Mouse (Mus musculus): ENCODE data around the gene Ifna4. TPM values are rescaled to one million over a fixed set of nuclear protein-coding genes. Genes with fewer than 3 reads are reported as not detected.

The Ifna4 gene
- polyA plus RNA-seq, 1 experiment from 2014 or later: not detected

DNA sequence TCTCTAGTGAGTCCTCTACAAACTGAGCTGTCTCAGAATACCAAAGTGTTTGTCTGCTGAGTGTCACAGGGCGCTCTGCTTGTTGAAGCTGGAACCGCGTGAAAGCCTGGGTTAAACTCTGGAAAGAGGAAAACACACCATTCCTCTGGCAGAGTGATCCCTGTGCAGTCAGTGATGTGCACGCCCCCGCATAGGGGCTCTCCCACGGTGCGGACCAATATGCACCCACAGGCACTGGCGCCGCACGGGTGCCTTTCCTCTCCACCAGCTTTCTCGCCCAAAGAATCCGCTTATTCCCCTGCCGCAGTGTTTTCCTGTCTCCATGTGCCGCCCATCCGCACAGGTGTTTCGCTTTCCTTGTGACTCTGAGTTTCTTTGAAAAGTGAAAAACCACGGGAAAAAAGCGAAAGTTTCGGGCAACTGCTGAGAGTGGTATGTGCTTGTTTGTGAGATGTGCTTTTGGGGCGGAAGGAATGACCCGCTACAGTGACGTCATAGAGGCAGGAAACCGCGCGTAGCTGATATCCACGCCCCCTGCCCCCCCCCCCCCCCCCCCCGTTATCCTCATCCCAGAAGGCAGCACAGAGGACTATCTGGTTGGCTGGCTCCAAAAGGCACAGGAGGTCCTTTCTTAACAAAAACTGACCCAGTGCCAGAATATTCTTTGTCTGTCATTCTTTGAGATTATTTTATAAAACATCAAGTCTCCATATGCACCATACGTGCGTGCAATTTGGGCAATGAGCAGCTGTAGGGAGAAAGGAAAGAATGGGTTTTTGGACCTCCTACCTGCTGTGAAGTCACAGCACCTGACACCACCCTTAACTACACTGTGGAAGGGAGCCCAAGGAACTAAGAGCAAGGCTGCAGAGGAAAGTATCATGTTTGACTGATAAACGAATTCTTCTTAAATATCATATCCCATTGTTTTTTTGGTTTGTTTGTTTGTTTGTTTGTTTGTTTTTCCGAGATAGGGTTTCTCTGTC lies 26.6 kb downstream of the Ifna4 start:
- Histone ChIP-seq H3K9ac (peak overlapping the region; percentile 29; the same call in 1 of the 2 replicates), H3K9me3 (no peaks in the 10 kb centered on the region), H3K36me3 (no peaks in the 10 kb centered on the region), H3K4me3 (replicated peaks) (peak overlapping the region; percentile 53), H3K27ac (no peak overlapping the region), H3K27me3 (replicated peaks) (0 out of 2 replicates have a peak, but pooled peaks cover 5% of the 10 kb centered on the region), H3K4me2 (peak overlapping the region; percentile 84), H3K4me1 (peaks cover 7% of the 10 kb centered on the region; the same call in 1 of the 2 replicates)
- ATAC-seq (ENCODE audit: insufficient read depth, low FRiP score, low read depth): peak; percentile 49; the same call in 1 of the 2 replicates
- WGBS: 6% methylated on average over 31 of the region's 31 CpGs

DNA sequence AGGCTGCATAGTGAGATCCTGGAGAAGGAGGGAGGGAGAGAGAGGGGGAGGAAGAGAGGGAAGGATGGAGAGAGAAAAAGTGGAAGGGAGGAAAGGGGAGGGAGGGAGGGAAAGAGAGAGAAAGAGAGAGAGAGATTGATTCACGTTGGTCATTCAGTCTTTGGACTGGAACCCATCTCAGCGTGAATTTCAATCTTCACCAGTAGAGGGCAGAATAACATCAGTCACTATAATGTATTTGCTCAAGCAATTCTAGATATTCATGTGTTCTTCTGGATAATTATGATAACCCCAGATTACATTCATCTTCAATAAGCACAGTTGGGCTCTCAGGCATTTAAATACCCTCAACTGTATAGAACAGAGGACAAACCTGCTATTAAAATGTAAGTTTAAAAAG lies 31.0 kb downstream of the Ifna4 start:
- H3K4me2 ChIP-seq: no peak overlapping the region
- no peak for ATAC-seq (ENCODE audit: insufficient read depth, low FRiP score, low read depth)
- H3K4me3 ChIP-seq (replicated peaks): no peak overlapping the region
- no peak overlapping the region for H3K27ac ChIP-seq
- 0% methylated on average over 2 of the region's 2 CpGs for WGBS
- no peaks in the 10 kb centered on the region for H3K27me3 ChIP-seq (replicated peaks)
- H3K4me1 ChIP-seq: peaks cover 4% of the 10 kb centered on the region; the same call in 1 of the 2 replicates
- no peaks in the 10 kb centered on the region for H3K36me3 ChIP-seq
- no peaks in the 10 kb centered on the region for H3K9me3 ChIP-seq
- H3K9ac ChIP-seq: no peak overlapping the region

DNA sequence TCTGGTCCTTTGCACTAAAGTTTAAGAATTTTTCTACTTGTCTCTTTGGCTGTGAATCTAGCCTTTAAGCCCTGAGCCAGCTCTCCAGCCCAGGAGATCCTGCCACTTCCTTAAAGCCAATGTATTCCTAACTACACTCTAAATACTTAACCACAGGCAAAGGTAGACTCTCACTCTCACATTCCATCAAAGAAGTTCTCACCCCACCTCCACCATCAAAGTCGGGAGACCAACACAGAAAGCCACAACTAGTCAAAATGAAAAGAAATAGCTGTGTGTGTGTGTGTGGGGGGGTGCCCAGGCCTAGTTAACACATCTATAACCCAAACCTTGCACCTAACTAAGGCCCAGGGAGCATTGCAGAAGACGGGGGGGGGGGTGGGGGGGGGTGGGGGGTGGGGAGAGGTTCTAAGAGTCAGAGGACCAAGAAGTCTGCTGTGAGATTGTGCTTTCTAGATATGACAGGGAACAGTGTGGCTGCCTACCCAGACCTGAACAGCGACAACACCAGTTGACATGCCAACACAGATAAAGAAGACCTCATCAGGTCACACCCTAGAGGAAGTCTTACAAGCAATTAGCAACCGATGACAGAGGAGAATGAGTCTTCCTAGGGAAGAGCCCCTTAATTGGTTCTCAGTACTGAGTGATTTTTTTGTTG lies 33.9 kb downstream of the Ifna4 start:
- Histone ChIP-seq H3K4me1 (0 out of 2 replicates have a peak, but pooled peaks cover 2% of the 10 kb centered on the region), H3K27me3 (replicated peaks) (no peaks in the 10 kb centered on the region), H3K36me3 (no peaks in the 10 kb centered on the region), H3K9me3 (no peaks in the 10 kb centered on the region), H3K4me2 (no peak overlapping the region), H3K27ac (no peak overlapping the region), H3K9ac (no peak overlapping the region), H3K4me3 (replicated peaks) (no peak overlapping the region)
- WGBS: 70% methylated on average over 4 of the region's 4 CpGs
- ATAC-seq (ENCODE audit: insufficient read depth, low FRiP score, low read depth): no peak

DNA sequence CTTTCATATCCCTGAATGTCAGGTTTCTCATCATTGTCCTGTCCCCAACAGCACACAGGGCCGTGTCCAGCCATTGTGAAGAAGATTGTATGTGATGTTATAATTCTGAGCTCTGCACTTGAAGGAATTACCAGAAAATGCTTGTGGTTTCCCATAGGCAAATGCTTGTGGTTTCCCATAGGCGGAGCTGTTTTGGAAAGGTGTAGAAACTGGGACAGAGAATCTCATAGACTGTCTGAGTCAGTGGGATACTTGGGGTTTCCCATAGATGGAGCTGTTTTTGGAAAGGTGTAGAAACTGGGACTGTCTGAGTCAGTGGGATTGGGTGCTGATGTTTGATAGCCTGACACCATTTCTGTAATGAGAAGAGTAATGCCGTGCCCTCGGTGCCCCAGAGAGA lies 34.9 kb downstream of the Ifna4 start:
- no peak overlapping the region for H3K9ac ChIP-seq
- WGBS: 83% methylated on average over 4 of the region's 4 CpGs
- no peak for ATAC-seq (ENCODE audit: insufficient read depth, low FRiP score, low read depth)

DNA sequence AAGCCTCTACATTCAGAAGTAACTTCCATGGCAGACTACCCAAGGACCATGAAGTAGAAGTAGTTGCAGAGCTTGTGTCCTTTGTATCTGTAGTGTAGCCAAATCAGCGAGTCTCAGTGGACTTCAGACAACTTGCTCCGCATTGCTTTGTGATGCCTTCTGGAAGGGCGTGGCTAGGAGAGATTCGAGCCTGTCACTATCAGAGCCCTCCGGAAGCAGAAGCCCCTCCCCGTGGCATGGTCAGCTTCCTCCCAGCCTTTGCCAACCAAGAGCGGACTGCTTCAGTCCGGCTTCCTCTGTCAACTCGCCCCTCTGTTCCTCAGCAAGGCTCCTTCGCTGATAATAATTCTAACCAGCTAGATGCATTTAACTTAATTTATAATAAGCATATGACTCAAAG lies 36.6 kb downstream of the Ifna4 start:
- ATAC-seq (ENCODE audit: insufficient read depth, low FRiP score, low read depth): no peak
- H3K27ac ChIP-seq: no peak overlapping the region
- WGBS: 45% methylated on average over 10 of the region's 10 CpGs

More for the DNA sequence above, 34.9 kb downstream of the Ifna4 start:
- H3K4me2 ChIP-seq: no peak overlapping the region
- H3K36me3 ChIP-seq: no peaks in the 10 kb centered on the region
- H3K4me3 ChIP-seq (replicated peaks): no peak overlapping the region
- 0 out of 2 replicates have a peak, but pooled peaks cover 2% of the 10 kb centered on the region for H3K4me1 ChIP-seq
- H3K27ac ChIP-seq: no peak overlapping the region
- no peaks in the 10 kb centered on the region for H3K27me3 ChIP-seq (replicated peaks)
- H3K9me3 ChIP-seq: no peaks in the 10 kb centered on the region

DNA sequence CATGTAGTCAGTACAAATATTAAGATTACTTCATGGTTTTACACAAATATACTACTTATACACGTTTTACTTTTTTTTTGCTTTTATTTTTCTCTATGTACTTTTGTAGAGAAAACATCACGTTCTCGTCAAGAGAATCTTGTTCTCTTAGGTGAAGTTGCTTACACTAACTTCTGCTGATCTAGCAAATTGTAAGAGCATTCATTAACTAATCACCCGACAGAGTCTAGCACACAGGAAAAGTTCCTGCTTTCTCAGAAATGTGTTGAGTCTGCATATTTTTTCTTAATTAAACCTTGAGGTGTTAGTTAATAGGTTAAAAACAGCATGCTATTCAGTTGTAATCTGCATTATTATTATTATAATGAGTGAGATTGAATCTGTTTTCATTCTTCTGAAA lies 37.1 kb downstream of the Ifna4 start:
- Histone ChIP-seq H3K27me3 (replicated peaks) (no peaks in the 10 kb centered on the region), H3K4me2 (no peak overlapping the region), H3K9me3 (no peaks in the 10 kb centered on the region), H3K4me3 (replicated peaks) (no peak overlapping the region), H3K9ac (no peak overlapping the region), H3K4me1 (0 out of 2 replicates have a peak, but pooled peaks cover 2% of the 10 kb centered on the region), H3K36me3 (no peaks in the 10 kb centered on the region), H3K27ac (no peak overlapping the region)
- ATAC-seq (ENCODE audit: insufficient read depth, low FRiP score, low read depth): no peak
- WGBS: 61% methylated on average over 4 of the region's 4 CpGs

More for the DNA sequence above, 36.6 kb downstream of the Ifna4 start:
- Histone ChIP-seq H3K36me3 (no peaks in the 10 kb centered on the region), H3K4me2 (no peak overlapping the region), H3K4me1 (0 out of 2 replicates have a peak, but pooled peaks cover 2% of the 10 kb centered on the region), H3K9me3 (no peaks in the 10 kb centered on the region), H3K4me3 (replicated peaks) (no peak overlapping the region), H3K9ac (no peak overlapping the region), H3K27me3 (replicated peaks) (no peaks in the 10 kb centered on the region)

DNA sequence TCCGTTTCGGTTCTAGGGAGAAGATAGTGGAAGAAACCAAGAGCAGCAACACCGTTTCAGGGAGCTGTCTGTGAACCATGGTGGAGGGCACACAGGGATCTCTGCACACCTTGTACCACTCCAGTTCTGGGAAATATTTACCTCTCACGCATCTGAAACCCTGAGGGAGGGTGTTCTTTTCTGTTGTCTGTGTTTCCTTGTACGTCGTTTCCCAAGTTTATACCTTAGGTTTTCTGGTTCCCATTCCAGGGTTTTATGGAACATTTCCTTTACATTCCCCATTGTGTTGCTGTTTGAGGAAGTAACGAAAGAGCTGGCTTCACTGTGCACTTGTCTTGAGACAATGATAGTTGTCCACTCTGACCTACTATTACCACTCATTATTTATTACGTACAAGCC lies 38.4 kb downstream of the Ifna4 start, which contains the start of gene Ifne:
Gene Ifne, minus strand, starts transcription at position 101 of the 400 bp plus-strand sequence.
- 86% methylated on average over 8 of the region's 8 CpGs for WGBS
- Histone ChIP-seq H3K4me2 (no peak within 1 kb of the TSS), H3K36me3 (no peaks in the 10 kb centered on the region), H3K27ac (no peak within 1 kb of the TSS), H3K4me1 (0 out of 2 replicates have a peak, but pooled peaks cover 2% of the 10 kb centered on the region), H3K9me3 (no peaks in the 10 kb centered on the region), H3K9ac (no peak within 1 kb of the TSS), H3K4me3 (replicated peaks) (no peak within 1 kb of the TSS), H3K27me3 (replicated peaks) (no peaks in the 10 kb centered on the region)
- no peak for ATAC-seq (ENCODE audit: insufficient read depth, low FRiP score, low read depth)

DNA sequence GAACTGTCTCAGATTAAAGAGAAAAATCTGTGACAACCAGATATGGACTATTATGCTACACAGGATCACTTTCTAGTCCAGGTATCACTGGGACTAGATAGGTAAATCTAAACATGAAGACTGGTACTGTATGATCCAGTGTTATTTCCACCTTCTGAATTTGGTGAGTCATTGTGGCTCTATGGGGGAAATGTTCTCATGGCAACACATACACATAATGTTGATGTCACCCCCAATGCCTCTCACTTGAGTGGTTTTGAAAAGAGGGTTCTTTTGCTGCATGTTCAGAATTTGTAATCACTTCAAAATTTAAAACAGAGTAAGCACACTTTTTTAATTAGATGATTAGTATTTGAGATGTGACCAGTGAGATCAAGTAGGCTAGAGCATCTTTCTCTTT lies 46.6 kb downstream of the Ifna4 start:
- no peaks in the 10 kb centered on the region for H3K4me1 ChIP-seq
- no peaks in the 10 kb centered on the region for H3K27me3 ChIP-seq (replicated peaks)
- H3K4me3 ChIP-seq (replicated peaks): no peak overlapping the region
- no peak overlapping the region for H3K9ac ChIP-seq
- H3K4me2 ChIP-seq: no peak overlapping the region
- no peak overlapping the region for H3K27ac ChIP-seq
- no peak for ATAC-seq (ENCODE audit: insufficient read depth, low FRiP score, low read depth)
- H3K9me3 ChIP-seq: no peaks in the 10 kb centered on the region
- H3K36me3 ChIP-seq: no peaks in the 10 kb centered on the region

Other genes starting within 250 kb of the Ifna4 start
- gene Ifna9, start 249.5 kb upstream of the Ifna4 start, polyA plus RNA-seq (2015; fragmentation: Nextera tagmentation; extraction: Ambion mirVana): not detected in 2 replicates
- not detected in 2 replicates for gene Ifna12, start 238.5 kb upstream of the Ifna4 start, polyA plus RNA-seq (2015; fragmentation: Nextera tagmentation; extraction: Ambion mirVana)
- not detected in 2 replicates for gene C87499, start 207.4 kb upstream of the Ifna4 start, polyA plus RNA-seq (2015; fragmentation: Nextera tagmentation; extraction: Ambion mirVana)
- not detected in 2 replicates for gene Ifna13, start 197.4 kb upstream of the Ifna4 start, polyA plus RNA-seq (2015; fragmentation: Nextera tagmentation; extraction: Ambion mirVana)
- not detected in 2 replicates for gene Ifna16, start 164.9 kb upstream of the Ifna4 start, polyA plus RNA-seq (2015; fragmentation: Nextera tagmentation; extraction: Ambion mirVana)
- not detected in 2 replicates for gene Ifna2, start 157.9 kb upstream of the Ifna4 start, polyA plus RNA-seq (2015; fragmentation: Nextera tagmentation; extraction: Ambion mirVana)
- gene Ifnab, start 150.5 kb upstream of the Ifna4 start, polyA plus RNA-seq (2015; fragmentation: Nextera tagmentation; extraction: Ambion mirVana): not detected in 2 replicates
- 0.49 and 1.0 TPM in 2 replicates for gene Gm26566, start 120.1 kb upstream of the Ifna4 start, polyA plus RNA-seq (2015; fragmentation: Nextera tagmentation; extraction: Ambion mirVana)
- 87.8 and 88.8 TPM in 2 replicates for gene Klhl9, start 119.4 kb upstream of the Ifna4 start, polyA plus RNA-seq (2015; fragmentation: Nextera tagmentation; extraction: Ambion mirVana)
- gene Gm13271, start 87.0 kb upstream of the Ifna4 start, polyA plus RNA-seq (2015; fragmentation: Nextera tagmentation; extraction: Ambion mirVana): not detected in 2 replicates
- 0.23 and 0.33 TPM in 2 replicates for gene Gm13283, start 81.7 kb upstream of the Ifna4 start, polyA plus RNA-seq (2015; fragmentation: Nextera tagmentation; extraction: Ambion mirVana)
- 0.30 and 0.70 TPM in 2 replicates for gene Gm13290, start 68.0 kb upstream of the Ifna4 start, polyA plus RNA-seq (2015; fragmentation: Nextera tagmentation; extraction: Ambion mirVana)
- not detected in 2 replicates for gene Gm13289, start 64.9 kb upstream of the Ifna4 start, polyA plus RNA-seq (2015; fragmentation: Nextera tagmentation; extraction: Ambion mirVana)
- gene Gm13272, start 62.0 kb upstream of the Ifna4 start, polyA plus RNA-seq (2015; fragmentation: Nextera tagmentation; extraction: Ambion mirVana): 0.35 TPM in 1 of 2 replicates, not detected in the other
- 0.30 and 0.41 TPM in 2 replicates for gene Ifnz, start 59.7 kb upstream of the Ifna4 start, polyA plus RNA-seq (2015; fragmentation: Nextera tagmentation; extraction: Ambion mirVana)
- gene Gm13276, start 56.2 kb upstream of the Ifna4 start, polyA plus RNA-seq (2015; fragmentation: Nextera tagmentation; extraction: Ambion mirVana): not detected in 2 replicates
- not detected in 2 replicates for gene Gm13277, start 53.2 kb upstream of the Ifna4 start, polyA plus RNA-seq (2015; fragmentation: Nextera tagmentation; extraction: Ambion mirVana)
- not detected in 2 replicates for gene Gm13278, start 50.3 kb upstream of the Ifna4 start, polyA plus RNA-seq (2015; fragmentation: Nextera tagmentation; extraction: Ambion mirVana)
- not detected in 2 replicates for gene Gm13275, start 47.4 kb upstream of the Ifna4 start, polyA plus RNA-seq (2015; fragmentation: Nextera tagmentation; extraction: Ambion mirVana)
- gene Gm13279, start 44.5 kb upstream of the Ifna4 start, polyA plus RNA-seq (2015; fragmentation: Nextera tagmentation; extraction: Ambion mirVana): not detected in 2 replicates
- gene Gm13285, start 42.2 kb upstream of the Ifna4 start, polyA plus RNA-seq (2015; fragmentation: Nextera tagmentation; extraction: Ambion mirVana): 0.94 and 1.3 TPM in 2 replicates
- 0.41 TPM in 1 of 2 replicates, not detected in the other for gene Gm13287, start 38.6 kb upstream of the Ifna4 start, polyA plus RNA-seq (2015; fragmentation: Nextera tagmentation; extraction: Ambion mirVana)
- gene Gm13288, start 36.3 kb upstream of the Ifna4 start, polyA plus RNA-seq (2015; fragmentation: Nextera tagmentation; extraction: Ambion mirVana): not detected in 2 replicates
- gene Ifna7, start 25.6 kb upstream of the Ifna4 start, polyA plus RNA-seq (2015; fragmentation: Nextera tagmentation; extraction: Ambion mirVana): not detected in 2 replicates
- not detected in 2 replicates for gene Ifna11, start 21.9 kb upstream of the Ifna4 start, polyA plus RNA-seq (2015; fragmentation: Nextera tagmentation; extraction: Ambion mirVana)
- gene Ifna6, start 14.4 kb upstream of the Ifna4 start, polyA plus RNA-seq (2015; fragmentation: Nextera tagmentation; extraction: Ambion mirVana): not detected in 2 replicates
- gene Ifna5, start 6.3 kb upstream of the Ifna4 start, polyA plus RNA-seq (2015; fragmentation: Nextera tagmentation; extraction: Ambion mirVana): not detected in 2 replicates
- gene Ifna1, start 8.2 kb downstream of the Ifna4 start, polyA plus RNA-seq (2015; fragmentation: Nextera tagmentation; extraction: Ambion mirVana): not detected in 2 replicates
- not detected in 2 replicates for gene Ifne, start 38.3 kb downstream of the Ifna4 start, polyA plus RNA-seq (2015; fragmentation: Nextera tagmentation; extraction: Ambion mirVana)